Mouse (Mus musculus) embryonic fibroblast, embryonic 13.5 days (primary cell): ENCODE measurements around the gene Ddx21. TPM values are rescaled to one million over a fixed set of nuclear protein-coding genes. Genes with fewer than 3 reads are reported as not detected.
A peak's percentile ranks its signal among the peaks of the same experiment; 100 is the strongest.

Experiments
- H3K27ac ChIP-seq: 2 replicates; pipeline ENCODE4 v1.5.1; 2012; ENCODE audit warnings: low read length, control low read depth, inconsistent platforms; ENCODE audit not compliant: insufficient read depth
- H3K4me1 ChIP-seq: 2 replicates; pipeline ENCODE4 v1.6.1; 2011; ENCODE audit warnings: low read length; ENCODE audit not compliant: control insufficient read depth, insufficient read depth
- H3K4me3 ChIP-seq: 2 replicates; pipeline ENCODE4 v1.5.1; 2011; ENCODE audit warnings: mild to moderate bottlenecking, control low read depth, low read length; ENCODE audit not compliant: insufficient read depth
- CTCF ChIP-seq: IDR thresholded peaks from 2 replicates; pipeline ENCODE4 v1.5.1; 2011; ENCODE audit warnings: mild to moderate bottlenecking, control low read depth, low read length, moderate library complexity, borderline replicate concordance; ENCODE audit not compliant: insufficient read depth
- POLR2A ChIP-seq: IDR thresholded peaks from 2 replicates; pipeline ENCODE4 v1.6.1; 2011; ENCODE audit warnings: low read depth, mild to moderate bottlenecking, control low read depth, low read length, moderate library complexity
- polyA plus RNA-seq: library from polyadenylated mRNA; stranded (reverse); fragments of >200 nt; gene quantifications from 2 replicates; pipeline ENCODE4 v1.2.4, GENCODE M21; 2011; ENCODE audit warnings: low read depth; ENCODE audit not compliant: missing spikeins, insufficient read length

Gene Ddx21
- polyA plus RNA-seq, 1 experiment, result 68.2 TPM

GRCm38 (mm10) chr10:62570126-62570871, 31.8 kb downstream of the Ddx21 start:
- TF ChIP-seq CTCF, result no peak
- TF ChIP-seq POLR2A, result no peak
- Histone ChIP-seq H3K4me3 (no peak overlapping the region), H3K27ac (no peak overlapping the region), H3K4me1 (no peaks in the 10 kb centered on the region)

DNA sequence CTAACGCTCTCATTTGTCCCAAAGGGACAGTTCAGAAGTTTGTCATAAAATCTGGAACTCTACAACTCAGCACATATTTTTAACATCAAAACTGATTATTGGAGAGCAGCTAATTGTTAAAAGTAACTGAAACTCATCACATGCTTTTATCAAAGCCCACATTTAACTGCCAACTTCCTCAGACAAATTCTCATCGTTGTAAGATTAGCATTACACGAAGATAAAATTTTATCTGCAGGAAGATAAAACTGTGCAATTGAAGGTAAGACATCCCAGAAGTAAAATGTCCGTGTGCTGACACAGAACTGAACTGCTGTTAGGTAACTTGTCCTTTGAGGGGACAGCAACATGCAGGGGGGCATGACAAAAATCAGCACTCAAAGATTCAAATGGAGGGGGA, 33.2 kb downstream of the Ddx21 start:
- Histone ChIP-seq H3K4me1 (no peaks in the 10 kb centered on the region), H3K27ac (no peak overlapping the region), H3K4me3 (no peak overlapping the region)
- no peak for TF ChIP-seq CTCF
- TF ChIP-seq POLR2A, result no peak

- H3K4me3 ChIP-seq, result no peak overlapping the region
- TF ChIP-seq POLR2A (no peak), CTCF (peak; percentile 79; the same call in 1 of the 2 replicates)
- no peaks in the 10 kb centered on the region for H3K4me1 ChIP-seq
- H3K27ac ChIP-seq, result no peak overlapping the region
Measured at GRCm38 (mm10) chr10:62557736-62558135, 44.3 kb downstream of the Ddx21 start.

- TF ChIP-seq CTCF, result no peak
- TF ChIP-seq POLR2A, result no peak
- Histone ChIP-seq H3K4me1 (no peaks in the 10 kb centered on the region), H3K4me3 (no peak overlapping the region), H3K27ac (no peak overlapping the region)
Measured at GRCm38 (mm10) chr10:62556558-62556901, 45.6 kb downstream of the Ddx21 start.

GRCm38 (mm10) chr10:62555705-62556557, 46.1 kb downstream of the Ddx21 start:
- TF ChIP-seq POLR2A (no peak), CTCF (no peak)
- H3K4me3 ChIP-seq, result no peak overlapping the region
- H3K4me1 ChIP-seq, result no peaks in the 10 kb centered on the region
- H3K27ac ChIP-seq, result no peak overlapping the region

DNA sequence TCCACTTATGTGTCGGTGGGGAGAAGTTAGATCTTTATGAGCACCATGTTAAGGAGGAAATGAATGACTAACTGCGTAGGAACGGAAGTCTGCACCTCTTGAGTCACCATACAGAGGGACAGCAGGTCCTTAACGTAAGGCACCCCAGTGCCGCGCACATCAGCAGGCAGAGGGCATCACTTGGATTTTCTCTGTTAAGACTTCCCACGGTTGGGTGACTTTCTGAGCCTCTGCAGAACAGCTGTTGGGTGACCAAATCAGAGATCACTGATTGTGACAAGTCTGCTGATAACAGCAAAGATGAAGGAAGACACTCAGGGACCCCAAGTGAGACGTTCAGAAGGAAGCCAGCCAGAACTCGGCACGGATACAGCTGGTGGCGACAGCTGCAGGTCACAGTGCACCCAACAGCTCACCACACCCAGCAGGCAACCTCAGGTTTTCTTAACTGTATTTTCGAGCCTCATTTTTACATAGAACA, 48.4 kb downstream of the Ddx21 start:
- no peaks in the 10 kb centered on the region for H3K4me1 ChIP-seq
- TF ChIP-seq POLR2A, result no peak
- TF ChIP-seq CTCF, result no peak
- no peak overlapping the region for H3K27ac ChIP-seq
- no peak overlapping the region for H3K4me3 ChIP-seq

DNA sequence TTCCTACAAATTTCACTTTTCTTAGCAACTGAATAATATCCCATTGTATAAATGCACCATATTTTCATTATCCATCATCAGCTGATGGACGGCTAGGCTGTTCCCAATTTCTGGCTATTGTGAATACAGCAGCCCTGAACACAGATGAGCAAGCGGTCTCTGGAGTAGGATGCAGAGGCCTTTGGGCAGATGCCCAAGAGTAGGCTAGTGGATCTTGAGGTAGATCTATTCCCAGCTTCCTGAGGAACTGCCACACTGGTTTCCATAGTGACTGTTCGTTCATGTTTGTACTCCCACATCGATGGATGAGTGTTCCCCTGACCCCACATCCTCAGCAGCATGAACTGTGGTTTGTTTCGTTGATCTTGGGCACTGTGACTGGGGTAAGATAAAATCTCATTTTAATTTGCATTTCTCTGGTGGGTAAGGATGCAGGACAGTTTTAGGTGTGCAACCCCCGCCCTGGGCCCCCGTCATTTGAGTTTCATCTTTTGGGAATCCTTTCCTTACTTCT, 51.2 kb downstream of the Ddx21 start:
- Histone ChIP-seq H3K27ac (no peak overlapping the region), H3K4me3 (no peak overlapping the region), H3K4me1 (no peaks in the 10 kb centered on the region)
- TF ChIP-seq POLR2A, result no peak
- TF ChIP-seq CTCF, result no peak

GRCm38 (mm10) chr10:62549523-62550166, 52.4 kb downstream of the Ddx21 start:
- peak; percentile 80; the same call in 1 of the 2 replicates for TF ChIP-seq CTCF
- TF ChIP-seq POLR2A, result no peak
- H3K4me3 ChIP-seq, result no peak overlapping the region
- no peaks in the 10 kb centered on the region for H3K4me1 ChIP-seq
- no peak overlapping the region for H3K27ac ChIP-seq

GRCm38 (mm10) chr10:62546441-62546840, 55.6 kb downstream of the Ddx21 start:
- H3K27ac ChIP-seq, result no peak overlapping the region
- H3K4me3 ChIP-seq, result no peak overlapping the region
- no peak for TF ChIP-seq CTCF
- TF ChIP-seq POLR2A, result no peak
- H3K4me1 ChIP-seq, result no peaks in the 10 kb centered on the region
